Mouse (Mus musculus) CH12.LX (cell line): Measurements from ENCODE around the gene AY074887.

Source experiments
- EP300 ChIP-seq: IDR thresholded peaks from 2 replicates; pipeline ENCODE4 v1.6.1; 2011; ENCODE audit warnings: low read length, improper control_type of control experiment
- NRF1 ChIP-seq: IDR thresholded peaks from 2 replicates; pipeline ENCODE4 v1.6.1; 2014; ENCODE audit warnings: low read depth, mild to moderate bottlenecking, inconsistent platforms, low read length, improper control_type of control experiment, moderate library complexity
- POLR2A ChIP-seq: IDR thresholded peaks from 2 replicates; pipeline ENCODE4 v1.6.1; 2011; ENCODE audit warnings: low read depth, mild to moderate bottlenecking, improper control_type of control experiment, low read length
- SIN3A ChIP-seq: IDR thresholded peaks from 2 replicates; pipeline ENCODE4 v1.6.1; 2012; ENCODE audit warnings: low read length, improper control_type of control experiment, inconsistent platforms
- SMC3 ChIP-seq: IDR thresholded peaks from 2 replicates; pipeline ENCODE4 v1.6.1; 2011; ENCODE audit warnings: low read depth, low read length, improper control_type of control experiment
- USF1 ChIP-seq: IDR thresholded peaks from 2 replicates; pipeline ENCODE4 v1.6.1; 2014; ENCODE audit warnings: low read depth, mild to moderate bottlenecking, inconsistent platforms, low read length, improper control_type of control experiment
- ZKSCAN1 ChIP-seq: IDR thresholded peaks from 2 replicates; pipeline ENCODE4 v1.6.1; 2012; ENCODE audit warnings: low read depth, inconsistent platforms, low read length, improper control_type of control experiment, borderline replicate concordance
- ZMIZ1 ChIP-seq: IDR thresholded peaks from 2 replicates; pipeline ENCODE4 v1.6.1; 2012; ENCODE audit warnings: low read depth, mild to moderate bottlenecking, inconsistent platforms, low read length, improper control_type of control experiment

DNA sequence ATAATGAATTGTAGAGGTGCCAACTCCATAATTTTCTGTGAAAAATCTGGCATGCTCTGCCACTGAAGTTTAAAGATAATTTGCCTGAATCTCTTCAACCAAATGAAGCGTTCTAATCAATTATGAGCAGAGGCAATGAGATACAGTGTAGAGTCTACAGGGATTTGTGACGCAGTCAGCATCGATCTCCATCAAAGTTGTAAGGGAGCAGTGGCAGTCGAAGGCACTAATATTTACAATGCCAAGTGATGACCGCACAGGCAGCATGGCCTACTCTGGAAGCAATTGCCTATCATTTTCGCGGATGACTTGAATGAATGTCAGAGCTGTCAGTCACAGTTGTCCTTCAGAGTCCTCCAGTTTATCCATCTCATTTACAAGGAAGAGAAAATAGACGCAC, 29.9 kb upstream of the AY074887 start, which contains the start of gene Chrna5:
- TF ChIP-seq POLR2A, result no peak
- TF ChIP-seq SMC3, result no peak
- TF ChIP-seq SIN3A, result no peak
- no peak for TF ChIP-seq ZMIZ1
- TF ChIP-seq NRF1, result no peak
- TF ChIP-seq ZKSCAN1, result no peak
- no peak for TF ChIP-seq USF1
- no peak for TF ChIP-seq EP300
